Mouse (Mus musculus): Measurements from ENCODE around the gene Tyrobp. TPM values are rescaled to one million over a fixed set of nuclear protein-coding genes. Genes with fewer than 3 reads are reported as not detected.

Tyrobp gene
- polyA plus RNA-seq, 1 experiment from 2014 or later, result 16.7 TPM

Other genes starting within 250 kb of the Tyrobp start
- 17.2 and 20.6 TPM in 2 replicates for gene Zfp146, start 244.0 kb upstream of the Tyrobp start, polyA plus RNA-seq (2016; fragmentation: Nextera tagmentation; extraction: Ambion mirVana)
- gene Cox7a1, start 229.6 kb upstream of the Tyrobp start, polyA plus RNA-seq (2016; fragmentation: Nextera tagmentation; extraction: Ambion mirVana), result 4.2 and 4.7 TPM in 2 replicates
- 80.5 and 86.6 TPM in 2 replicates for gene Capns1, start 214.9 kb upstream of the Tyrobp start, polyA plus RNA-seq (2016; fragmentation: Nextera tagmentation; extraction: Ambion mirVana)
- gene Polr2i, start 181.8 kb upstream of the Tyrobp start, polyA plus RNA-seq (2016; fragmentation: Nextera tagmentation; extraction: Ambion mirVana), result 161 and 181 TPM in 2 replicates
- 224 and 250 TPM in 2 replicates for gene Tbcb, start 181.5 kb upstream of the Tyrobp start, polyA plus RNA-seq (2016; fragmentation: Nextera tagmentation; extraction: Ambion mirVana)
- 0.38 TPM in 1 of 2 replicates, not detected in the other for gene Ovol3, start 178.0 kb upstream of the Tyrobp start, polyA plus RNA-seq (2016; fragmentation: Nextera tagmentation; extraction: Ambion mirVana)
- 0.33 and 0.40 TPM in 2 replicates for gene Thap8, start 133.7 kb upstream of the Tyrobp start, polyA plus RNA-seq (2016; fragmentation: Nextera tagmentation; extraction: Ambion mirVana)
- 8.9 and 9.9 TPM in 2 replicates for gene Wdr62, start 133.3 kb upstream of the Tyrobp start, polyA plus RNA-seq (2016; fragmentation: Nextera tagmentation; extraction: Ambion mirVana)
- 54.0 and 55.1 TPM in 2 replicates for gene Clip3, start 122.0 kb upstream of the Tyrobp start, polyA plus RNA-seq (2016; fragmentation: Nextera tagmentation; extraction: Ambion mirVana)
- gene Alkbh6, start 105.0 kb upstream of the Tyrobp start, polyA plus RNA-seq (2016; fragmentation: Nextera tagmentation; extraction: Ambion mirVana), result 88.6 and 92.2 TPM in 2 replicates
- 94.9 and 101 TPM in 2 replicates for gene Syne4, start 99.0 kb upstream of the Tyrobp start, polyA plus RNA-seq (2016; fragmentation: Nextera tagmentation; extraction: Ambion mirVana)
- 0.87 and 2.9 TPM in 2 replicates for gene E130208F15Rik, start 92.0 kb upstream of the Tyrobp start, polyA plus RNA-seq (2016; fragmentation: Nextera tagmentation; extraction: Ambion mirVana)
- 21.8 and 23.4 TPM in 2 replicates for gene Sdhaf1, start 89.9 kb upstream of the Tyrobp start, polyA plus RNA-seq (2016; fragmentation: Nextera tagmentation; extraction: Ambion mirVana)
- gene Lrfn3, start 51.0 kb upstream of the Tyrobp start, polyA plus RNA-seq (2016; fragmentation: Nextera tagmentation; extraction: Ambion mirVana), result 8.3 and 8.6 TPM in 2 replicates
- gene Hcst, start 6.1 kb downstream of the Tyrobp start, polyA plus RNA-seq (2016; fragmentation: Nextera tagmentation; extraction: Ambion mirVana), result 0.70 and 0.98 TPM in 2 replicates
- 2.1 and 2.9 TPM in 2 replicates for gene Nfkbid, start 8.0 kb downstream of the Tyrobp start, polyA plus RNA-seq (2016; fragmentation: Nextera tagmentation; extraction: Ambion mirVana)
- gene Aplp1, start 31.8 kb downstream of the Tyrobp start, polyA plus RNA-seq (2016; fragmentation: Nextera tagmentation; extraction: Ambion mirVana), result 66.5 and 74.7 TPM in 2 replicates
- 0.46 and 0.52 TPM in 2 replicates for gene Kirrel2, start 43.9 kb downstream of the Tyrobp start, polyA plus RNA-seq (2016; fragmentation: Nextera tagmentation; extraction: Ambion mirVana)
- 0.10 and 0.29 TPM in 2 replicates for gene Nphs1, start 44.6 kb downstream of the Tyrobp start, polyA plus RNA-seq (2016; fragmentation: Nextera tagmentation; extraction: Ambion mirVana)
- not detected in 2 replicates for gene Prodh2, start 79.9 kb downstream of the Tyrobp start, polyA plus RNA-seq (2016; fragmentation: Nextera tagmentation; extraction: Ambion mirVana)
- gene Arhgap33, start 121.3 kb downstream of the Tyrobp start, polyA plus RNA-seq (2016; fragmentation: Nextera tagmentation; extraction: Ambion mirVana), result 20.0 and 26.5 TPM in 2 replicates
- gene Hspb6, start 138.4 kb downstream of the Tyrobp start, polyA plus RNA-seq (2016; fragmentation: Nextera tagmentation; extraction: Ambion mirVana), result 8.5 and 9.2 TPM in 2 replicates
- 15.6 and 16.0 TPM in 2 replicates for gene Proser3, start 138.5 kb downstream of the Tyrobp start, polyA plus RNA-seq (2016; fragmentation: Nextera tagmentation; extraction: Ambion mirVana)
- gene Lin37, start 146.1 kb downstream of the Tyrobp start, polyA plus RNA-seq (2016; fragmentation: Nextera tagmentation; extraction: Ambion mirVana), result 44.7 and 49.1 TPM in 2 replicates
- 94.1 TPM in 2 replicates for gene U2af1l4, start 149.5 kb downstream of the Tyrobp start, polyA plus RNA-seq (2016; fragmentation: Nextera tagmentation; extraction: Ambion mirVana)
- gene Gm49396, start 149.6 kb downstream of the Tyrobp start, polyA plus RNA-seq (2016; fragmentation: Nextera tagmentation; extraction: Ambion mirVana), result 16.5 and 17.4 TPM in 2 replicates
- gene Psenen, start 149.9 kb downstream of the Tyrobp start, polyA plus RNA-seq (2016; fragmentation: Nextera tagmentation; extraction: Ambion mirVana), result 132 and 138 TPM in 2 replicates
- 4.1 and 5.5 TPM in 2 replicates for gene Igflr1, start 151.7 kb downstream of the Tyrobp start, polyA plus RNA-seq (2016; fragmentation: Nextera tagmentation; extraction: Ambion mirVana)
- 11.6 and 12.6 TPM in 2 replicates for gene Kmt2b, start 175.0 kb downstream of the Tyrobp start, polyA plus RNA-seq (2016; fragmentation: Nextera tagmentation; extraction: Ambion mirVana)
- gene Zbtb32, start 185.1 kb downstream of the Tyrobp start, polyA plus RNA-seq (2016; fragmentation: Nextera tagmentation; extraction: Ambion mirVana), result 0.17 and 0.19 TPM in 2 replicates
- gene Upk1a, start 199.1 kb downstream of the Tyrobp start, polyA plus RNA-seq (2016; fragmentation: Nextera tagmentation; extraction: Ambion mirVana), result 0.37 and 0.73 TPM in 2 replicates
- 761 and 784 TPM in 2 replicates for gene Cox6b1, start 212.4 kb downstream of the Tyrobp start, polyA plus RNA-seq (2016; fragmentation: Nextera tagmentation; extraction: Ambion mirVana)
- gene Etv2, start 222.1 kb downstream of the Tyrobp start, polyA plus RNA-seq (2016; fragmentation: Nextera tagmentation; extraction: Ambion mirVana), result not detected in 2 replicates
- 151 and 154 TPM in 2 replicates for gene Rbm42, start 236.6 kb downstream of the Tyrobp start, polyA plus RNA-seq (2016; fragmentation: Nextera tagmentation; extraction: Ambion mirVana)